Mouse (Mus musculus) embryo, embryonic 9.5 days (tissue): Measurements from ENCODE around the gene Ccdc8.
A peak's percentile ranks its signal among the peaks of the same experiment; 100 is the strongest.

ENCODE experiments used
- DNase-seq: peaks from one replicate; pipeline ENCODE4 v3.0.0-alpha.2; 2017; ENCODE audit errors: extremely low spot score

The Ccdc8 gene

GRCm38 (mm10) chr7:16976298-16976697, 16.2 kb upstream of the Ccdc8 start:
- no peak for DNase-seq

GRCm38 (mm10) chr7:16978173-16978572, 14.3 kb upstream of the Ccdc8 start:
- DNase-seq, result no peak

GRCm38 (mm10) chr7:16978593-16978992, 13.9 kb upstream of the Ccdc8 start:
- no peak for DNase-seq

- DNase-seq, result peak; percentile 62
Observed at GRCm38 (mm10) chr7:16980348-16980747, 12.2 kb upstream of the Ccdc8 start.

GRCm38 (mm10) chr7:16982859-16983568, 9.5 kb upstream of the Ccdc8 start, which contains the start of gene Gm42372:
Gene Gm42372, plus strand, starts transcription at chr7:16983086.
- peak; percentile 84 for DNase-seq

- no peak for DNase-seq
Observed at GRCm38 (mm10) chr7:16987541-16988149, 4.9 kb upstream of the Ccdc8 start.

GRCm38 (mm10) chr7:16988405-16988804, 4.1 kb upstream of the Ccdc8 start:
- DNase-seq, result no peak

- no peak for DNase-seq
Observed at GRCm38 (mm10) chr7:16990006-16990744, 2.3 kb upstream of the Ccdc8 start.

GRCm38 (mm10) chr7:16991681-16992450, 642 bp upstream of the Ccdc8 start:
- DNase-seq, result peak; percentile 58

- DNase-seq, result peak; percentile 88
Observed at GRCm38 (mm10) chr7:16993651-16994399, 1.3 kb downstream of the Ccdc8 start.

GRCm38 (mm10) chr7:16994400-16994799, 1.9 kb downstream of the Ccdc8 start:
- no peak for DNase-seq

- DNase-seq, result no peak
Observed at GRCm38 (mm10) chr7:16995345-16995744, 2.8 kb downstream of the Ccdc8 start.

GRCm38 (mm10) chr7:16999233-16999632, 6.7 kb downstream of the Ccdc8 start:
- no peak for DNase-seq

GRCm38 (mm10) chr7:16999650-17000049, 7.1 kb downstream of the Ccdc8 start:
- DNase-seq, result peak; percentile 87

- peak; percentile 87 for DNase-seq
Observed at GRCm38 (mm10) chr7:17002375-17003195, 10.1 kb downstream of the Ccdc8 start.

GRCm38 (mm10) chr7:17003230-17003960, 10.9 kb downstream of the Ccdc8 start:
- DNase-seq, result no peak

- DNase-seq, result no peak
Observed at GRCm38 (mm10) chr7:17004716-17005115, 12.2 kb downstream of the Ccdc8 start.

- no peak for DNase-seq
Observed at GRCm38 (mm10) chr7:17007300-17007699, 14.8 kb downstream of the Ccdc8 start.

- no peak for DNase-seq
Observed at GRCm38 (mm10) chr7:17009326-17010009, 17.0 kb downstream of the Ccdc8 start.
